Mouse (Mus musculus) T-helper 2 cell (primary cell): ENCODE results near the gene Slc29a3.

Source experiments
- in situ Hi-C: fragments of 300-600 bp; cut with MboI, MseI; formaldehyde crosslinking; loops from one replicate; pipeline ENCODE4 v1.15.1; 2025; ENCODE audit warnings: high pct_unique_total_duplicates

Gene Slc29a3

DNA sequence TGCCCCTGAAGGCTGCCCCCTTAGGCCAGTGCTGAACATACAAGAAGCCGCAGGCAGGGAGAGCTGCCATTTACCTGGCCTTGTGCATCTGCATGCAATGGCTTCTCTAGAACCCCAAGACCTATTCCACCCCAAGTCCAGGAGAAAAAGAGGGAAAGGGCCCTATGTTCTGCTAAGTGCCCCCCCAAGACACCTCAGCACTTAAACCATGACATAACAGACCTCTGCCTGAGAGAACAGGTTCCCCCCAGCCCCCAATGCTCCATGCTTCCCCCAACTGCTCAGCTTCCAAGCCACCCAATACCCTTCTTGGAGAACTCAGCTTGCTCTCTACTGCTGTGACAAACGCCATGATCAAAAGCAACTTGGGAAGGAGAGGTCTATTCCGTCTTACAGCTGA, 73.7 kb downstream of the Slc29a3 start:
- in situ Hi-C loops: no loop called here

DNA sequence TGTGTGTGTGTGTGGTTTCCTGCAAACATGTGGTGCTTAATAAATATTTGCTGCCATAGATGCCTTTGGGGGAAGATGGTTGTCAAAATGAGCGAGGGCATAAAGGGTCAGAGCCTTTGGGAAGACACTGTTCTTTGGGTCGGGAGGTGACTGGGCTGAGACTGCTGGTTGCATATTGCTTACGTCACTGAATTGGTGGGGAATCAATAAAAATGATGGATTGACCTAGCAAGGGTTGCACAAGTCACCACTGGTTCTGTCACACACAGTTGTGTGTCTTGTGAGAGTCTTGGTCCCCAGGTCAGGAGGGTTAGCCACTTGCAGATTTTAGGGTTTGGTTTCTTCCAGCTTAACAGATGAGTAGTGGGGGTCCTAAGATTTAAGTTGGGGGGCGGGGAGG, 75.3 kb downstream of the Slc29a3 start:
- in situ Hi-C loops: no loop called here

DNA sequence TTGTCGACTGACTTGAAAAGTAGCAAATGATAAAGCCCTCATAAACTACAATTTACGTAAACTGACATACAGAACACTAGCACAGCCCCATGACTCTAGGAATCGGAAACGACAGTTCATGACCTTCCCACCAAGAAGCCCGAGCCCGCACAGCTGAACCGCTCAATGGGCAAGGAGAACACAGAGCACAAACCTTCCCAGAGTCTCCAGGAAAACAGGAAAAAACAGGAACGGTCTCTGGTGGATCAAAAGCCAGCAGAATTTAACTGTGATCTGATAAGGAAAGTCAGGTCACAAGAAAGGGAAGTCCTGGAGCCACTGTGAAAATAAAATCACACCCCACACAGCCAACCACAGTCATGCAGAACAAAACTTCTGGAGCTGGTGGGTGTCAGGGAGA, 82.4 kb downstream of the Slc29a3 start:
- in situ Hi-C loops: no loop called here

GRCm38 (mm10) chr10:60668591-60668990, 84.0 kb downstream of the Slc29a3 start:
- in situ Hi-C loops: no loop called here
